Mouse (Mus musculus) heart, postnatal 0 days (tissue): ENCODE measurements at regions not wholly inside any gene's neighbourhood (a gene's known extent, or its start where the extent isn't known, plus 50 kb on each side); places are given as distances from the start of the nearest gene placed in this dataset.
A peak's percentile ranks its signal among the peaks of the same experiment; 100 is the strongest.

Experiments used
- ATAC-seq: fragments of 200-750 bp; cut with Nextera tagmentation; 2 replicates; pipeline ENCODE4 v1.8.0; 2017; ENCODE audit warnings: low read depth, moderate number of reproducible peaks, moderate library complexity; ENCODE audit not compliant: insufficient read depth
- DNase-seq: peaks from one replicate; pipeline ENCODE4 v3.0.0-alpha.2; 2016; ENCODE audit warnings: low spot score
- H3K27ac ChIP-seq: fragments of 300-500 bp; sonication (generic); 2 replicates; pipeline ENCODE4 v1.5.1; 2014; ENCODE audit warnings: low read depth, mild to moderate bottlenecking
- H3K27me3 ChIP-seq: fragments of 300-500 bp; sonication (generic); 2 replicates; pipeline ENCODE4 v1.6.1; 2014; ENCODE audit warnings: low read length, mixed read lengths; ENCODE audit not compliant: control insufficient read depth, insufficient read depth
- H3K36me3 ChIP-seq: fragments of 300-500 bp; sonication (generic); replicated peaks from 2 replicates; pipeline ENCODE4 v1.6.1; 2014; ENCODE audit warnings: low read length, mixed read lengths; ENCODE audit not compliant: control insufficient read depth, insufficient read depth
- H3K4me1 ChIP-seq: fragments of 300-500 bp; sonication (generic); 2 replicates; pipeline ENCODE4 v1.6.1; 2014; ENCODE audit warnings: antibody characterized with exemption; ENCODE audit not compliant: control insufficient read depth, insufficient read depth
- H3K4me2 ChIP-seq: fragments of 300-500 bp; sonication (generic); 2 replicates; pipeline ENCODE4 v1.6.1; 2014; ENCODE audit warnings: low read depth, mild to moderate bottlenecking, low read length, moderate library complexity
- H3K4me3 ChIP-seq: fragments of 300-500 bp; sonication (generic); 2 replicates; pipeline ENCODE4 v1.5.1; 2014; ENCODE audit warnings: low read depth, low read length
- H3K9ac ChIP-seq: fragments of 300-500 bp; sonication (generic); replicated peaks from 2 replicates; pipeline ENCODE4 v1.6.1; 2014; ENCODE audit warnings: low read depth, low read length, mixed read lengths
- H3K9me3 ChIP-seq: fragments of 300-500 bp; sonication (generic); replicated peaks from 2 replicates; pipeline ENCODE4 v1.6.1; 2016; ENCODE audit warnings: low read length; ENCODE audit not compliant: control insufficient read depth
- CTCF ChIP-seq: IDR thresholded peaks from 2 replicates; pipeline ENCODE4 v1.5.1; 2016; ENCODE audit warnings: antibody characterized with exemption, control low read depth, low read depth
- EP300 ChIP-seq: IDR thresholded peaks from 2 replicates; pipeline ENCODE4 v1.6.1; 2016; ENCODE audit warnings: antibody characterized with exemption, low read depth
- WGBS: fragments of 180-500 bp; shearing (Covaris S2); extraction: QIAGEN DNeasy Blood & Tissue Kit; methylation state at CpG from one replicate; pipeline ENCODE4 v1.1.7; 2014; 5-methylcytosine and 5-hydroxymethylcytosine counted together

GRCm38 (mm10) chr17:4866026-4866896 lies 127.9 kb upstream of the Arid1b start:
- Histone ChIP-seq H3K27me3 (no peaks in the 10 kb centered on the region), H3K9me3 (no peaks in the 10 kb centered on the region), H3K4me1 (peaks cover 4% of the 10 kb centered on the region; the same call in 1 of the 2 replicates), H3K4me3 (no peak overlapping the region), H3K36me3 (no peaks in the 10 kb centered on the region), H3K27ac (peak overlapping the region; percentile 46; the same call in 1 of the 2 replicates), H3K9ac (no peak overlapping the region), H3K4me2 (0 out of 2 replicates have a peak overlapping the region, but pooled peaks have one; percentile 12)
- 47% methylated on average over 17 of the region's 17 CpGs for WGBS
- DNase-seq (no peak), ATAC-seq (no peak)
- TF ChIP-seq EP300 (no peak), CTCF (no peak)

GRCm38 (mm10) chr17:4867083-4867482 lies 127.0 kb upstream of the Arid1b start:
- H3K4me2 ChIP-seq = no peak overlapping the region
- DNase-seq = no peak
- WGBS = 89% methylated on average over 5 of the region's 5 CpGs

GRCm38 (mm10) chr17:4867754-4868445 lies 126.2 kb upstream of the Arid1b start:
- DNase-seq (peak; percentile 47), ATAC-seq (peak; percentile 57)
- 60% methylated on average over 9 of the region's 9 CpGs for WGBS
- Histone ChIP-seq H3K36me3 (no peaks in the 10 kb centered on the region), H3K9me3 (no peaks in the 10 kb centered on the region), H3K9ac (no peak overlapping the region), H3K27me3 (no peaks in the 10 kb centered on the region), H3K4me1 (0 out of 2 replicates have a peak, but pooled peaks cover 4% of the 10 kb centered on the region), H3K4me2 (no peak overlapping the region), H3K4me3 (no peak overlapping the region), H3K27ac (0 out of 2 replicates have a peak overlapping the region, but pooled peaks have one; percentile 20)
- TF ChIP-seq CTCF (no peak), EP300 (no peak)

More at GRCm38 (mm10) chr17:4867083-4867482, 127.0 kb upstream of the Arid1b start:
- Histone ChIP-seq H3K36me3 (no peaks in the 10 kb centered on the region), H3K4me1 (0 out of 2 replicates have a peak, but pooled peaks cover 4% of the 10 kb centered on the region), H3K9ac (no peak overlapping the region), H3K4me3 (no peak overlapping the region), H3K27ac (no peak overlapping the region), H3K9me3 (no peaks in the 10 kb centered on the region), H3K27me3 (no peaks in the 10 kb centered on the region)
- no peak for TF ChIP-seq CTCF
- TF ChIP-seq EP300 = no peak
- ATAC-seq = no peak

- DNase-seq = no peak
- H3K4me3 ChIP-seq = no peak overlapping the region
- no peaks in the 10 kb centered on the region for H3K36me3 ChIP-seq
- no peaks in the 10 kb centered on the region for H3K9me3 ChIP-seq
- WGBS = 77% methylated on average over 10 of the region's 10 CpGs
- ATAC-seq = no peak
- no peak overlapping the region for H3K9ac ChIP-seq
- H3K4me2 ChIP-seq = no peak overlapping the region
- 0 out of 2 replicates have a peak, but pooled peaks cover 4% of the 10 kb centered on the region for H3K4me1 ChIP-seq
- TF ChIP-seq EP300 (no peak), CTCF (no peak)
- no peaks in the 10 kb centered on the region for H3K27me3 ChIP-seq
- H3K27ac ChIP-seq = peak overlapping the region; percentile 20; the same call in 1 of the 2 replicates
Observed at GRCm38 (mm10) chr17:4868446-4868825, 125.7 kb upstream of the Arid1b start.

- no peak overlapping the region for H3K4me2 ChIP-seq
- H3K9me3 ChIP-seq = no peaks in the 10 kb centered on the region
- H3K27me3 ChIP-seq = no peaks in the 10 kb centered on the region
- no peak overlapping the region for H3K9ac ChIP-seq
- TF ChIP-seq CTCF (no peak), EP300 (no peak)
- H3K27ac ChIP-seq = no peak overlapping the region
- 76% methylated on average over 5 of the region's 5 CpGs for WGBS
- no peaks in the 10 kb centered on the region for H3K36me3 ChIP-seq
- H3K4me1 ChIP-seq = 0 out of 2 replicates have a peak, but pooled peaks cover 4% of the 10 kb centered on the region
- H3K4me3 ChIP-seq = no peak overlapping the region
- no peak for DNase-seq
- ATAC-seq = no peak
Observed at GRCm38 (mm10) chr17:4868861-4869260, 125.3 kb upstream of the Arid1b start.
